Mouse (Mus musculus) hindbrain, embryonic 16.5 days (tissue): Measurements from ENCODE around the gene Gm47996. TPM values are rescaled to one million over a fixed set of nuclear protein-coding genes. Genes with fewer than 3 reads are reported as not detected.

Experiments
- ATAC-seq: fragments of 200-750 bp; cut with Nextera tagmentation; 2 replicates; pipeline ENCODE4 v1.8.0; 2017; ENCODE audit warnings: moderate TSS enrichment, moderate library complexity
- H3K27ac ChIP-seq: fragments of 300-500 bp; sonication (generic); 2 replicates; pipeline ENCODE4 v1.5.1; 2014; ENCODE audit warnings: low read depth, mild to moderate bottlenecking, control low read depth, low read length, moderate library complexity
- H3K27me3 ChIP-seq: fragments of 300-500 bp; sonication (generic); replicated peaks from 2 replicates; pipeline ENCODE4 v1.6.1; 2014; ENCODE audit warnings: low read length; ENCODE audit not compliant: control insufficient read depth, insufficient read depth
- H3K36me3 ChIP-seq: fragments of 300-500 bp; sonication (generic); 2 replicates; pipeline ENCODE4 v1.6.1; 2014; ENCODE audit warnings: mild to moderate bottlenecking, low read length, moderate library complexity, mixed read lengths; ENCODE audit not compliant: control insufficient read depth, insufficient read depth
- H3K4me1 ChIP-seq: fragments of 300-500 bp; sonication (generic); 2 replicates; pipeline ENCODE4 v1.6.1; 2014; ENCODE audit warnings: low read depth, low read length; ENCODE audit not compliant: control insufficient read depth, insufficient read depth
- H3K4me2 ChIP-seq: fragments of 300-500 bp; sonication (generic); 2 replicates; pipeline ENCODE4 v1.6.1; 2014; ENCODE audit warnings: mild to moderate bottlenecking, low read length, control low read depth, moderate library complexity
- H3K4me3 ChIP-seq: fragments of 300-500 bp; sonication (generic); 2 replicates; pipeline ENCODE4 v1.5.1; 2014; ENCODE audit warnings: mild to moderate bottlenecking, low read length, control low read depth, moderate library complexity
- H3K9ac ChIP-seq: fragments of 300-500 bp; sonication (generic); 2 replicates; pipeline ENCODE4 v1.6.1; 2014; ENCODE audit warnings: low read depth, mild to moderate bottlenecking, control low read depth, low read length, moderate library complexity
- H3K9me3 ChIP-seq: fragments of 300-500 bp; sonication (generic); 2 replicates; pipeline ENCODE4 v1.6.1; 2014; ENCODE audit warnings: mild to moderate bottlenecking, low read length, moderate library complexity; ENCODE audit not compliant: control insufficient read depth
- WGBS: fragments of 180-500 bp; shearing (Covaris S2); extraction: QIAGEN DNeasy Blood & Tissue Kit; methylation state at CpG from one replicate; pipeline ENCODE4 v1.1.7; 2014; 5-methylcytosine and 5-hydroxymethylcytosine counted together
- polyA plus RNA-seq: library from polyadenylated mRNA; unstranded; fragments of >200 nt; fragmentation: Nextera tagmentation; extraction: Ambion mirVana; gene quantifications from 2 replicates; pipeline ENCODE4 v1.2.1, GENCODE M21; 2015

Gene Gm47996
- polyA plus RNA-seq, 1 experiment from 2014 or later: not detected

- Histone ChIP-seq H3K4me3 (no peak overlapping the region), H3K9me3 (no peaks in the 10 kb centered on the region), H3K4me2 (no peak overlapping the region), H3K27ac (no peak overlapping the region), H3K36me3 (no peaks in the 10 kb centered on the region), H3K9ac (no peak overlapping the region), H3K27me3 (no peaks in the 10 kb centered on the region), H3K4me1 (no peaks in the 10 kb centered on the region)
- ATAC-seq: no peak
- 67% methylated on average over 7 of the region's 7 CpGs for WGBS
These were observed 10.2 kb downstream of the Gm47996 start for GRCm38 (mm10) chr1:151220098-151220497.

- Histone ChIP-seq H3K4me1 (no peaks in the 10 kb centered on the region), H3K27ac (no peak overlapping the region), H3K4me3 (no peak overlapping the region), H3K4me2 (no peak overlapping the region), H3K9me3 (no peaks in the 10 kb centered on the region), H3K27me3 (no peaks in the 10 kb centered on the region), H3K36me3 (no peaks in the 10 kb centered on the region), H3K9ac (no peak overlapping the region)
- ATAC-seq: no peak
- 95% methylated on average over 10 of the region's 10 CpGs for WGBS
These were observed 12.8 kb downstream of the Gm47996 start for GRCm38 (mm10) chr1:151222561-151223267.

- no peak overlapping the region for H3K27ac ChIP-seq
- H3K9ac ChIP-seq: no peak overlapping the region
- H3K36me3 ChIP-seq: no peaks in the 10 kb centered on the region
- 67% methylated on average over 1 of the region's 1 CpGs for WGBS
- H3K4me3 ChIP-seq: no peak overlapping the region
- H3K4me2 ChIP-seq: no peak overlapping the region
- no peak for ATAC-seq
- H3K27me3 ChIP-seq: no peaks in the 10 kb centered on the region
- H3K4me1 ChIP-seq: no peaks in the 10 kb centered on the region
- no peaks in the 10 kb centered on the region for H3K9me3 ChIP-seq
These were observed 13.4 kb downstream of the Gm47996 start for GRCm38 (mm10) chr1:151223377-151223776.

- Histone ChIP-seq H3K4me2 (no peak overlapping the region), H3K27ac (no peak overlapping the region), H3K9me3 (no peaks in the 10 kb centered on the region), H3K27me3 (no peaks in the 10 kb centered on the region), H3K9ac (no peak overlapping the region), H3K36me3 (no peaks in the 10 kb centered on the region), H3K4me1 (no peaks in the 10 kb centered on the region), H3K4me3 (no peak overlapping the region)
- WGBS: 100% methylated on average over 1 of the region's 1 CpGs
- ATAC-seq: no peak
These were observed 14.6 kb downstream of the Gm47996 start for GRCm38 (mm10) chr1:151224536-151224935.

GRCm38 (mm10) chr1:151227506-151227905, 17.6 kb downstream of the Gm47996 start:
- no peak overlapping the region for H3K4me2 ChIP-seq
- H3K36me3 ChIP-seq: no peaks in the 10 kb centered on the region
- no peak overlapping the region for H3K9ac ChIP-seq
- no peak for ATAC-seq
- no peak overlapping the region for H3K4me3 ChIP-seq
- H3K9me3 ChIP-seq: no peaks in the 10 kb centered on the region
- no peak overlapping the region for H3K27ac ChIP-seq
- H3K4me1 ChIP-seq: no peaks in the 10 kb centered on the region
- H3K27me3 ChIP-seq: no peaks in the 10 kb centered on the region
- WGBS: 84% methylated on average over 8 of the region's 8 CpGs

GRCm38 (mm10) chr1:151228320-151228989, 18.5 kb downstream of the Gm47996 start:
- Histone ChIP-seq H3K4me3 (no peak overlapping the region), H3K9ac (no peak overlapping the region), H3K36me3 (no peaks in the 10 kb centered on the region), H3K9me3 (no peaks in the 10 kb centered on the region), H3K4me2 (no peak overlapping the region), H3K4me1 (no peaks in the 10 kb centered on the region), H3K27ac (no peak overlapping the region), H3K27me3 (no peaks in the 10 kb centered on the region)
- WGBS: 79% methylated on average over 1 of the region's 1 CpGs
- no peak for ATAC-seq

- H3K36me3 ChIP-seq: no peaks in the 10 kb centered on the region
- no peak for ATAC-seq
- no peak overlapping the region for H3K9ac ChIP-seq
- H3K9me3 ChIP-seq: no peaks in the 10 kb centered on the region; the same call in 1 of the 2 replicates
- no peaks in the 10 kb centered on the region for H3K4me1 ChIP-seq
- H3K27me3 ChIP-seq: no peaks in the 10 kb centered on the region
- no peak overlapping the region for H3K27ac ChIP-seq
- no peak overlapping the region for H3K4me2 ChIP-seq
- 83% methylated on average over 3 of the region's 3 CpGs for WGBS
- H3K4me3 ChIP-seq: no peak overlapping the region
These were observed 22.4 kb downstream of the Gm47996 start for GRCm38 (mm10) chr1:151232346-151232745.

GRCm38 (mm10) chr1:151233756-151234155, 23.8 kb downstream of the Gm47996 start:
- no peak for ATAC-seq
- H3K9me3 ChIP-seq: no peaks in the 10 kb centered on the region; the same call in 1 of the 2 replicates
- no peaks in the 10 kb centered on the region for H3K4me1 ChIP-seq
- H3K4me3 ChIP-seq: no peak overlapping the region
- no peaks in the 10 kb centered on the region for H3K27me3 ChIP-seq
- H3K36me3 ChIP-seq: no peaks in the 10 kb centered on the region
- no peak overlapping the region for H3K27ac ChIP-seq
- H3K4me2 ChIP-seq: no peak overlapping the region
- H3K9ac ChIP-seq: no peak overlapping the region
- 82% methylated on average over 3 of the region's 3 CpGs for WGBS

GRCm38 (mm10) chr1:151235574-151235973, 25.6 kb downstream of the Gm47996 start:
- ATAC-seq: no peak
- Histone ChIP-seq H3K9ac (no peak overlapping the region), H3K27ac (no peak overlapping the region), H3K9me3 (peaks cover 2% of the 10 kb centered on the region; the same call in 1 of the 2 replicates), H3K36me3 (no peaks in the 10 kb centered on the region), H3K4me2 (no peak overlapping the region), H3K4me1 (no peaks in the 10 kb centered on the region), H3K27me3 (no peaks in the 10 kb centered on the region), H3K4me3 (no peak overlapping the region)
- 9% methylated on average over 2 of the region's 2 CpGs for WGBS
